Mouse (Mus musculus) heart, embryonic 13.5 days (tissue): Measurements from ENCODE around the gene Gpc1. TPM values are rescaled to one million over a fixed set of nuclear protein-coding genes. Genes with fewer than 3 reads are reported as not detected.

Source experiments
- ATAC-seq: fragments of 200-750 bp; cut with Nextera tagmentation; 2 replicates; pipeline ENCODE4 v1.8.0; 2017; ENCODE audit warnings: moderate TSS enrichment; ENCODE audit not compliant: insufficient number of reproducible peaks, low FRiP score, low TSS enrichment; ENCODE audit errors: extremely low read depth
- H3K27ac ChIP-seq: fragments of 300-500 bp; sonication (generic); replicated peaks from 2 replicates; pipeline ENCODE4 v1.5.1; 2015; ENCODE audit warnings: moderate library complexity, mild to moderate bottlenecking, inconsistent platforms
- H3K27me3 ChIP-seq: fragments of 300-500 bp; sonication (generic); replicated peaks from 2 replicates; pipeline ENCODE4 v1.6.1; 2015; ENCODE audit warnings: mild to moderate bottlenecking, inconsistent platforms
- H3K36me3 ChIP-seq: fragments of 300-500 bp; sonication (generic); 2 replicates; pipeline ENCODE4 v1.6.1; 2015; ENCODE audit warnings: mild to moderate bottlenecking, inconsistent platforms
- H3K4me1 ChIP-seq: fragments of 300-500 bp; sonication (generic); 2 replicates; pipeline ENCODE4 v1.6.1; 2015; ENCODE audit warnings: inconsistent platforms
- H3K4me2 ChIP-seq: fragments of 300-500 bp; sonication (generic); 2 replicates; pipeline ENCODE4 v1.6.1; 2015; ENCODE audit warnings: inconsistent platforms, mild to moderate bottlenecking, moderate library complexity
- H3K4me3 ChIP-seq: fragments of 300-500 bp; sonication (generic); 2 replicates; pipeline ENCODE4 v1.5.1; 2015; ENCODE audit warnings: moderate library complexity, mild to moderate bottlenecking, inconsistent platforms
- H3K9ac ChIP-seq: fragments of 300-500 bp; sonication (generic); 2 replicates; pipeline ENCODE4 v1.6.1; 2015; ENCODE audit warnings: inconsistent platforms, mild to moderate bottlenecking, moderate library complexity
- H3K9me3 ChIP-seq: fragments of 300-500 bp; sonication (generic); 2 replicates; pipeline ENCODE4 v1.6.1; 2016; ENCODE audit warnings: inconsistent platforms
- WGBS: fragments of 180-500 bp; shearing (Covaris S2); methylation state at CpG from one replicate; pipeline ENCODE4 v1.1.7; 2015; ENCODE audit warnings: mixed read lengths; 5-methylcytosine and 5-hydroxymethylcytosine counted together
- polyA plus RNA-seq: library from polyadenylated mRNA; unstranded; fragments of >200 nt; fragmentation: Nextera tagmentation; extraction: Ambion mirVana; gene quantifications from 2 replicates; pipeline ENCODE4 v1.2.1, GENCODE M21; 2015

The Gpc1 gene
- polyA plus RNA-seq, result 53.1 and 61.5 TPM in 2 replicates

GRCm38 (mm10) chr1:92831188-92832001 is at the start of gene Gpc1:
Gpc1 (plus strand) TSS chr1:92831645.
- H3K27me3 ChIP-seq, result peaks cover 85% of the 10 kb centered on the region

DNA sequence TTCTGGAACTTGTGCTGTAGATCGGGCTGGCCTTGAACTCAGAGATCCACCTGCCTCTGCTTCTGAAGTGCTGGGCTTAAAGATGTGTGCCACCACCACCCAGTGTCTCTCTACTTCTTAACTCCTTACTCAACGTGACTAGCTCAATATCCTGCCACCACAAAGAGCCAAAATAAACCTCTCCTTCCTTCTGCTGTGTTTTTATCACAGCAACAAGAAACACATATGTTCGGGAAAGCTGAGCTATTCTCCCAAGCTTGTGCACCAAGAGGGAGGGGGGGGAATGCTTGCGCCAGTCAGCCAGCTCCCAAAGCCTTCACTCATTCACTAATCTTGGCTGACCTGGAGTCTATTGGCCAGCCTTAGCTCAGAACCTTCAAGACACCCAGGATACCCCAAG is 49.6 kb upstream of the Gpc1 start:
- Histone ChIP-seq H3K27me3 (peaks cover 71% of the 10 kb centered on the region), H3K4me1 (peaks cover 16% of the 10 kb centered on the region), H3K9me3 (no peaks in the 10 kb centered on the region), H3K9ac (no peak overlapping the region), H3K4me2 (no peak overlapping the region), H3K36me3 (no peaks in the 10 kb centered on the region), H3K27ac (no peak overlapping the region), H3K4me3 (no peak overlapping the region)
- 65% methylated on average over 4 of the region's 4 CpGs for WGBS
- no peak for ATAC-seq

More at GRCm38 (mm10) chr1:92831188-92832001, at the start of gene Gpc1:
- under 1% methylated on average over 49 of the region's 99 CpGs for WGBS
- H3K9me3 ChIP-seq, result no peaks in the 10 kb centered on the region
- H3K27ac ChIP-seq, result peak within 1 kb of the TSS; percentile 83
- H3K9ac ChIP-seq, result peak within 1 kb of the TSS; percentile 89
- peak within 1 kb of the TSS; percentile 81 for H3K4me3 ChIP-seq
- peaks cover 7% of the 10 kb centered on the region for H3K36me3 ChIP-seq
- ATAC-seq, result peak; percentile 55; the same call in 1 of the 2 replicates
- H3K4me2 ChIP-seq, result peak within 1 kb of the TSS; percentile 75
- H3K4me1 ChIP-seq, result peaks cover 32% of the 10 kb centered on the region

DNA sequence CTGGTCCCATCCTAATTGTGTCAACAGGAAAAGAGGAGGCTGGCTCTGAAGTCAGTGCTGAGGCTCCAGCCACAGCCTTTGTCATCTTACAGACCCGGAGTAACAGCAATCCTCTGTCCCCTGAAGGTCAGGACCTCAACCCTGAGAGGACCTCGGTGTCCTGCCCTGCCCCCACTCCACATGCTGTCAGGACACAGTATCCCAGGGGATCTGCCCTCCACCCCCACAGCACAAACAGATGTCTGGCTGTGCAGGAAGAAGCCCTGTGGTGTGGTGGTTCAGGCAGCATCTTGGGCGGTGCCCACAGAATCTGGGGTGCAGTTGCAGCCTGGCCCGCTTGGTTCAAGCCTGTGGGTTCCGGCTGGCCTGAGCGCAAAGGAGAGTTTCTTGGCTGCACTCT is 48.9 kb upstream of the Gpc1 start:
- ATAC-seq, result no peak
- H3K4me1 ChIP-seq, result peaks cover 23% of the 10 kb centered on the region
- H3K27me3 ChIP-seq, result peaks cover 64% of the 10 kb centered on the region
- no peaks in the 10 kb centered on the region for H3K36me3 ChIP-seq
- no peak overlapping the region for H3K4me2 ChIP-seq
- no peaks in the 10 kb centered on the region for H3K9me3 ChIP-seq
- H3K9ac ChIP-seq, result no peak overlapping the region
- H3K4me3 ChIP-seq, result no peak overlapping the region
- no peak overlapping the region for H3K27ac ChIP-seq
- WGBS, result 65% methylated on average over 6 of the region's 6 CpGs

- 35% methylated on average over 8 of the region's 8 CpGs for WGBS
- Histone ChIP-seq H3K36me3 (no peaks in the 10 kb centered on the region), H3K27ac (peak overlapping the region; percentile 91), H3K27me3 (peaks cover 34% of the 10 kb centered on the region), H3K4me2 (no peak overlapping the region), H3K9ac (no peak overlapping the region), H3K4me1 (peaks cover 45% of the 10 kb centered on the region), H3K4me3 (no peak overlapping the region), H3K9me3 (no peaks in the 10 kb centered on the region)
- ATAC-seq, result peak; percentile 45; the same call in 1 of the 2 replicates
Observed at GRCm38 (mm10) chr1:92787221-92787620, 44.2 kb upstream of the Gpc1 start.

DNA sequence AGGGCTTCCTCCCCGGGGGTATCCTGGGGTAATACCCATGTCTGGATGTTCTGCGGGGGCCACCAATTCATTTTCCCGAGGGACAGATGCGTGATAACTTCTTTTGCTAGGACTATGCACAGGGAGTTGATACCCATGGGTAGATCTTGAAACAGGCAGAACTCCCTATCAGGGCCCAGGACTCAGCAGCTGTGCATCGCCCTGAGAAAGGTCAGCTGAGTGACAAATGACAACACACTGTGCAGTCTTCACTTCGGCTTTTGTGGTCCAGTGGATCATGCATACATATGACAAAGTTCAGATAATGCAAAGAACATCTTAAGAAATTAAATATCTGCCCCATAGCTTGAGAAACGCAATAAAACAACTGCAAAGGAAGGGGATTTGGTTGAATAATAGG is 43.4 kb upstream of the Gpc1 start:
- H3K27ac ChIP-seq, result no peak overlapping the region
- H3K27me3 ChIP-seq, result peaks cover 26% of the 10 kb centered on the region

GRCm38 (mm10) chr1:92790628-92791027 is 40.8 kb upstream of the Gpc1 start:
- H3K4me3 ChIP-seq, result 0 out of 2 replicates have a peak overlapping the region, but pooled peaks have one; percentile 5
- WGBS, result 38% methylated on average over 7 of the region's 7 CpGs

More for the DNA sequence above, 43.4 kb upstream of the Gpc1 start:
- no peaks in the 10 kb centered on the region for H3K36me3 ChIP-seq
- H3K4me1 ChIP-seq, result peaks cover 45% of the 10 kb centered on the region
- no peak overlapping the region for H3K4me3 ChIP-seq
- H3K4me2 ChIP-seq, result no peak overlapping the region
- H3K9me3 ChIP-seq, result no peaks in the 10 kb centered on the region
- no peak for ATAC-seq
- WGBS, result 75% methylated on average over 7 of the region's 7 CpGs
- no peak overlapping the region for H3K9ac ChIP-seq

GRCm38 (mm10) chr1:92791070-92791831 is 40.2 kb upstream of the Gpc1 start:
- peak overlapping the region; percentile 29; the same call in 1 of the 2 replicates for H3K9ac ChIP-seq
- 7% methylated on average over 10 of the region's 10 CpGs for WGBS
- peaks cover 42% of the 10 kb centered on the region for H3K4me1 ChIP-seq
- peaks cover 10% of the 10 kb centered on the region for H3K27me3 ChIP-seq
- H3K4me3 ChIP-seq, result 0 out of 2 replicates have a peak overlapping the region, but pooled peaks have one; percentile 5
- peak; percentile 17; the same call in 1 of the 2 replicates for ATAC-seq
- H3K4me2 ChIP-seq, result peak overlapping the region; percentile 49
- H3K27ac ChIP-seq, result peak overlapping the region; percentile 16; the same call in 1 of the 2 replicates
- no peaks in the 10 kb centered on the region for H3K36me3 ChIP-seq
- H3K9me3 ChIP-seq, result no peaks in the 10 kb centered on the region

More at GRCm38 (mm10) chr1:92790628-92791027, 40.8 kb upstream of the Gpc1 start:
- 0 out of 2 replicates have a peak overlapping the region, but pooled peaks have one; percentile 16 for H3K27ac ChIP-seq
- peaks cover 10% of the 10 kb centered on the region for H3K27me3 ChIP-seq
- peak overlapping the region; percentile 49 for H3K4me2 ChIP-seq
- H3K9me3 ChIP-seq, result no peaks in the 10 kb centered on the region
- peaks cover 45% of the 10 kb centered on the region for H3K4me1 ChIP-seq
- peak overlapping the region; percentile 29; the same call in 1 of the 2 replicates for H3K9ac ChIP-seq
- no peaks in the 10 kb centered on the region for H3K36me3 ChIP-seq
- ATAC-seq, result no peak

GRCm38 (mm10) chr1:92793781-92794180 is 37.7 kb upstream of the Gpc1 start:
- Histone ChIP-seq H3K36me3 (no peaks in the 10 kb centered on the region), H3K27me3 (peaks cover 10% of the 10 kb centered on the region), H3K27ac (no peak overlapping the region), H3K4me3 (no peak overlapping the region), H3K4me2 (no peak overlapping the region), H3K4me1 (peaks cover 23% of the 10 kb centered on the region), H3K9ac (no peak overlapping the region), H3K9me3 (no peaks in the 10 kb centered on the region)
- no peak for ATAC-seq
- WGBS, result 73% methylated on average over 5 of the region's 5 CpGs

- WGBS, result 59% methylated on average over 2 of the region's 2 CpGs
- no peak overlapping the region for H3K4me3 ChIP-seq
- no peak overlapping the region for H3K27ac ChIP-seq
- no peaks in the 10 kb centered on the region for H3K4me1 ChIP-seq
- no peak for ATAC-seq
- H3K9ac ChIP-seq, result no peak overlapping the region
- H3K27me3 ChIP-seq, result peaks cover 14% of the 10 kb centered on the region; the same call in 1 of the 2 replicates
- no peaks in the 10 kb centered on the region for H3K9me3 ChIP-seq
- H3K36me3 ChIP-seq, result no peaks in the 10 kb centered on the region
- H3K4me2 ChIP-seq, result no peak overlapping the region
Observed at GRCm38 (mm10) chr1:92798425-92798824, 33.0 kb upstream of the Gpc1 start.

GRCm38 (mm10) chr1:92799653-92800052 is 31.8 kb upstream of the Gpc1 start:
- Histone ChIP-seq H3K9me3 (no peaks in the 10 kb centered on the region), H3K4me1 (no peaks in the 10 kb centered on the region), H3K36me3 (no peaks in the 10 kb centered on the region), H3K9ac (no peak overlapping the region), H3K4me2 (no peak overlapping the region), H3K27ac (no peak overlapping the region), H3K4me3 (no peak overlapping the region), H3K27me3 (peaks cover 12% of the 10 kb centered on the region; the same call in 1 of the 2 replicates)
- no peak for ATAC-seq
- 69% methylated on average over 5 of the region's 5 CpGs for WGBS

GRCm38 (mm10) chr1:92802362-92802761 is 29.1 kb upstream of the Gpc1 start:
- no peak overlapping the region for H3K9ac ChIP-seq
- no peak overlapping the region for H3K27ac ChIP-seq
- no peaks in the 10 kb centered on the region for H3K4me1 ChIP-seq
- no peak overlapping the region for H3K4me3 ChIP-seq
- no peaks in the 10 kb centered on the region for H3K9me3 ChIP-seq
- WGBS, result 96% methylated on average over 1 of the region's 1 CpGs
- no peak overlapping the region for H3K4me2 ChIP-seq
- peaks cover 15% of the 10 kb centered on the region for H3K27me3 ChIP-seq
- no peaks in the 10 kb centered on the region for H3K36me3 ChIP-seq
- ATAC-seq, result no peak
